Mouse (Mus musculus): ENCODE measurements around the gene Gm17651. TPM values are rescaled to one million over a fixed set of nuclear protein-coding genes. Genes with fewer than 3 reads are reported as not detected.

Gm17651 gene
- total and polyA plus RNA-seq, 2 experiments from 2014 or later: not detected

- under 1% methylated on average over 33 of the region's 33 CpGs for WGBS
- no peaks in the 10 kb centered on the region for H3K36me3 ChIP-seq (ENCODE audit: insufficient read depth)
- H3K4me3 ChIP-seq (ENCODE audit: low read depth, low read length): peak overlapping the region; percentile 44
- DNase-seq: peak; percentile 85
- no peaks in the 10 kb centered on the region for H3K9me3 ChIP-seq (ENCODE audit: low read length)
- peak overlapping the region; percentile 55 for H3K9ac ChIP-seq
- peak overlapping the region; percentile 60 for H3K4me2 ChIP-seq (ENCODE audit: low read depth)
- no peaks in the 10 kb centered on the region for H3K27me3 ChIP-seq (ENCODE audit: insufficient read depth, low read length)
- peak; percentile 59 for ATAC-seq
- no peak overlapping the region for H3K27ac ChIP-seq (ENCODE audit: low read depth, low read length)
- H3K4me1 ChIP-seq (ENCODE audit: insufficient read depth): no peaks in the 10 kb centered on the region
- peak; percentile 75 for TF ChIP-seq CTCF (IDR thresholded peaks at IDR 0.05; ENCODE audit: low read depth)
Observed at GRCm38 (mm10) chr3:97681321-97682158, 7.0 kb upstream of the Gm17651 start.

- Histone ChIP-seq H3K9me3 (ENCODE audit: low read length) (no peaks in the 10 kb centered on the region), H3K9ac (peak overlapping the region; percentile 55), H3K27me3 (ENCODE audit: insufficient read depth, low read length) (no peaks in the 10 kb centered on the region), H3K4me1 (ENCODE audit: insufficient read depth) (no peaks in the 10 kb centered on the region), H3K4me3 (ENCODE audit: low read depth, low read length) (peak overlapping the region; percentile 44), H3K36me3 (ENCODE audit: insufficient read depth) (no peaks in the 10 kb centered on the region), H3K4me2 (ENCODE audit: low read depth) (peak overlapping the region; percentile 60), H3K27ac (ENCODE audit: low read depth, low read length) (no peak overlapping the region)
- 1% methylated on average over 28 of the region's 28 CpGs for WGBS
- DNase-seq (peak; percentile 80), ATAC-seq (peak; percentile 82)
- peak; percentile 83 for TF ChIP-seq CTCF (IDR thresholded peaks at IDR 0.05; ENCODE audit: low read depth)
Observed at GRCm38 (mm10) chr3:97680631-97681320, 6.3 kb upstream of the Gm17651 start.

DNA sequence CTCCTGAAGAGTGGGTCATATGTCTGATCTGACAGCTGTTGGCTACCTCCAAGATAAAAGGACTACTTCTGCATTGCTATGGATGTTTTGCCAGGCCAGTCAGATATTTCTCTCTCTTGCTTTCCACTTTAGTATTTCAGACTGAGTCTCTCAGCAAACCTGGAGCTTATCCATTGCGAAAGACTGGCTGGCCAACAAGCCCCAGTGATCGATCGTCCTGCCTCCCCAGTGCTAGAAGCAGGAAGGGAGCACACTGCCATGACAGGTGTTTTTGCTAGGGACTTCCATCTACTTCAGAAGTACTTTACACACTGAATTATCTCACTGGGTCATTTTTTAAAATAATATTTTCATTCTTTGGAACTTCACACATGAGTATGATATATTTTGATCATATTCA, 3.9 kb upstream of the Gm17651 start:
- TF ChIP-seq CTCF (IDR thresholded peaks at IDR 0.05; ENCODE audit: low read depth): no peak

GRCm38 (mm10) chr3:97676126-97676525, 1.6 kb upstream of the Gm17651 start:
- Histone ChIP-seq H3K27ac (ENCODE audit: low read depth, low read length) (no peak overlapping the region), H3K27me3 (ENCODE audit: insufficient read depth, low read length) (no peaks in the 10 kb centered on the region), H3K4me1 (ENCODE audit: insufficient read depth) (no peaks in the 10 kb centered on the region), H3K9ac (no peak overlapping the region), H3K9me3 (ENCODE audit: low read length) (no peaks in the 10 kb centered on the region), H3K36me3 (ENCODE audit: insufficient read depth) (peaks cover 9% of the 10 kb centered on the region; the same call in 1 of the 2 replicates), H3K4me2 (ENCODE audit: low read depth) (no peak overlapping the region), H3K4me3 (ENCODE audit: low read depth, low read length) (no peak overlapping the region)
- no peak for ATAC-seq
- TF ChIP-seq CTCF (IDR thresholded peaks at IDR 0.05; ENCODE audit: low read depth): no peak
- 95% methylated on average over 3 of the region's 3 CpGs for WGBS
- DNase-seq: no peak

More for the DNA sequence above, 3.9 kb upstream of the Gm17651 start:
- no peaks in the 10 kb centered on the region for H3K36me3 ChIP-seq (ENCODE audit: insufficient read depth)
- H3K4me1 ChIP-seq (ENCODE audit: insufficient read depth): no peaks in the 10 kb centered on the region
- H3K4me2 ChIP-seq (ENCODE audit: low read depth): no peak overlapping the region
- no peaks in the 10 kb centered on the region for H3K27me3 ChIP-seq (ENCODE audit: insufficient read depth, low read length)
- ATAC-seq: no peak
- H3K9ac ChIP-seq: no peak overlapping the region
- no peak overlapping the region for H3K27ac ChIP-seq (ENCODE audit: low read depth, low read length)
- no peaks in the 10 kb centered on the region for H3K9me3 ChIP-seq (ENCODE audit: low read length)
- H3K4me3 ChIP-seq (ENCODE audit: low read depth, low read length): no peak overlapping the region
- no peak for DNase-seq
- WGBS: 96% methylated on average over 3 of the region's 3 CpGs

DNA sequence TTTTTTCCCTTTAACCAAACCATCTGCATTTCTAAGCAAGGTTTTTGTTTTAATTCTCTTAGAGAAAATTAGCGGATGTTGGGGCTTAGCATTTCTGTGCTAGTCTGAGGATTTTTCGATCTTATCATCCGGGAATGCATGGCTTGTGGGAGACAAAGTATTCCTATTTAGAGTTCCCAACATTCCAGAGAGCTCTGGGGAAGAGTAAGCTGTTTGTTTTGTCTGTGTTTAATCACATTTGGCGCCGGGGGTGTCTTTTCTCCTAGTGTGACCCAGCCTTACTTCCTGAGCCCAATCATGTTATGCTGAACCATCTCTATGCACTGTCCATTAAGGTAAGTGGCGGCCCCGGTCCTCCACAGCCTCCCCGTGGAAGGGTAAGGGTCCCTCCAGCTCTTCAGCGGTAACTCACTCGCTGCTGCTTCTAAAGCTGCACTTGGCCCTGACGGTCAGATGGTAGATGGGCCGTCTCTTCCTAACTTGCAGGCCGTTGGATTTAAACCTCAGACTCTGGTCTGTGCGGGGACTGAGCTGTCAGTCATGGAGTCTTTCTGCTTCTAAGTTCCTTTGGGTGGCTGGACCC, 7.3 kb downstream of the Gm17651 start:
- DNase-seq (no peak), ATAC-seq (no peak)
- no peaks in the 10 kb centered on the region for H3K9me3 ChIP-seq (ENCODE audit: low read length)
- 87% methylated on average over 14 of the region's 14 CpGs for WGBS
- H3K27me3 ChIP-seq (ENCODE audit: insufficient read depth, low read length): no peaks in the 10 kb centered on the region
- H3K4me2 ChIP-seq (ENCODE audit: low read depth): no peak overlapping the region
- peaks cover 79% of the 10 kb centered on the region for H3K36me3 ChIP-seq (ENCODE audit: insufficient read depth)
- H3K9ac ChIP-seq: no peak overlapping the region
- TF ChIP-seq CTCF (IDR thresholded peaks at IDR 0.05; ENCODE audit: low read depth): no peak
- H3K4me3 ChIP-seq (ENCODE audit: low read depth, low read length): no peak overlapping the region
- no peaks in the 10 kb centered on the region for H3K4me1 ChIP-seq (ENCODE audit: insufficient read depth)
- no peak overlapping the region for H3K27ac ChIP-seq (ENCODE audit: low read depth, low read length)

DNA sequence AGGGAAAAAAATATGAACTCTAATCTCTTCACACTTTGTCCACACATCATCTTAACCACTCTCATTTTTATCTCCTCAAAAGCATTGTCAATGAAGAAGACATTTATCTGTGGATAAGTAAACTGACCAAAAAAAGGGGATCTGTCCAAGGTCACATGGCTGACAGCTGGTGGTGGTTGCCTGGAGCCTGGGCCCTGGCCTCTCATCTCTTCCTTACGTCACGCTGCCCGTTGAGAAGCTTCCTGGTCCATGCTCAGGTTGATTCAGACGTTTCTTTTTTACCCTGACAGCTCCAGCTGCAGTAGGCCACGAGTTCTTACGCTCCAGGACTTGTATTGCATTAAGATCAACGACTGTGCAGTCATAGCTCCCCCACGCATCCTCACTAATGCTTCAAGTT, 8.3 kb downstream of the Gm17651 start:
- WGBS: 85% methylated on average over 8 of the region's 8 CpGs
- H3K4me2 ChIP-seq (ENCODE audit: low read depth): no peak overlapping the region
- no peak for TF ChIP-seq CTCF (IDR thresholded peaks at IDR 0.05; ENCODE audit: low read depth)
- ATAC-seq: no peak
- no peaks in the 10 kb centered on the region for H3K27me3 ChIP-seq (ENCODE audit: insufficient read depth, low read length)
- H3K4me3 ChIP-seq (ENCODE audit: low read depth, low read length): no peak overlapping the region
- no peak for DNase-seq
- no peaks in the 10 kb centered on the region for H3K9me3 ChIP-seq (ENCODE audit: low read length)
- no peaks in the 10 kb centered on the region for H3K4me1 ChIP-seq (ENCODE audit: insufficient read depth)
- no peak overlapping the region for H3K27ac ChIP-seq (ENCODE audit: low read depth, low read length)
- H3K9ac ChIP-seq: no peak overlapping the region
- peaks cover 72% of the 10 kb centered on the region for H3K36me3 ChIP-seq (ENCODE audit: insufficient read depth)

DNA sequence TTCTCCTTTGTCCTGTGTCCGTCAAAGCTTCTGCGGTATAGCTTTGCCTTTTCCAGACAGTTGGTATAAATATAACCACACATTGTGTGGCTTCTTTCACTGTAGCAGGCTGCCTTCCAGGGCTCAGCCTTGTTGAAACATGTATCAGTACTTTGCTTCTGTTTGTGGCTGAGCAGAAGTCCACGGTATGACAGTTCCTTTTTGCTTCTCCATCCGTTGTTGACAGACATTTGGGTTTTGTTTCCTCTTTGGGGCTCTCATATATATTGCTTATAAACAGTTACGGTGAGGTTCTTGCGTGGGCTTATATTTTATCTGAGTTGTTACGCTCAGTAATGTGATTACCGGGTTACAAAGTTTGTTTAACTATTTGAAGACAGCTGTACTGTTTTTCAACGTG, 9.0 kb downstream of the Gm17651 start:
- no peak for TF ChIP-seq CTCF (IDR thresholded peaks at IDR 0.05; ENCODE audit: low read depth)
- H3K9ac ChIP-seq: no peak overlapping the region
- 90% methylated on average over 9 of the region's 9 CpGs for whole genome bisulfite sequencing
- peaks cover 69% of the 10 kb centered on the region for H3K36me3 ChIP-seq (ENCODE audit: insufficient read depth)
- ATAC-seq: no peak
- no peak overlapping the region for H3K4me2 ChIP-seq (ENCODE audit: low read depth)
- H3K27ac ChIP-seq (ENCODE audit: low read depth, low read length): no peak overlapping the region
- H3K4me3 ChIP-seq (ENCODE audit: low read depth, low read length): no peak overlapping the region
- no peaks in the 10 kb centered on the region for H3K27me3 ChIP-seq (ENCODE audit: insufficient read depth, low read length)
- no peak for DNase-seq
- H3K9me3 ChIP-seq (ENCODE audit: low read length): no peaks in the 10 kb centered on the region
- no peaks in the 10 kb centered on the region for H3K4me1 ChIP-seq (ENCODE audit: insufficient read depth)
